Mouse (Mus musculus) lung, embryonic 16.5 days (tissue): ENCODE measurements at regions not wholly inside any gene's neighbourhood (a gene's known extent, or its start where the extent isn't known, plus 50 kb on each side); places are given as distances from the start of the nearest gene placed in this dataset.

Experiments
- ATAC-seq: fragments of 200-750 bp; cut with Nextera tagmentation; 2 replicates; pipeline ENCODE4 v1.8.0; 2017; ENCODE audit warnings: low read depth, mild to moderate bottlenecking, moderate library complexity
- H3K27ac ChIP-seq: fragments of 300-500 bp; sonication (generic); 2 replicates; pipeline ENCODE4 v1.5.1; 2014; ENCODE audit warnings: mild to moderate bottlenecking, control low read depth, low read length
- H3K27me3 ChIP-seq: fragments of 300-500 bp; sonication (generic); 2 replicates; pipeline ENCODE4 v1.6.1; 2014; ENCODE audit warnings: low read depth, low read length, mixed read lengths; ENCODE audit not compliant: control insufficient read depth, insufficient read depth
- H3K36me3 ChIP-seq: fragments of 300-500 bp; sonication (generic); 2 replicates; pipeline ENCODE4 v1.6.1; 2014; ENCODE audit warnings: low read length; ENCODE audit not compliant: control insufficient read depth, insufficient read depth
- H3K4me1 ChIP-seq: fragments of 300-500 bp; sonication (generic); replicated peaks from 2 replicates; pipeline ENCODE4 v1.6.1; 2014; ENCODE audit warnings: low read length, mixed read lengths; ENCODE audit not compliant: control insufficient read depth, insufficient read depth
- H3K4me2 ChIP-seq: fragments of 300-500 bp; sonication (generic); 2 replicates; pipeline ENCODE4 v1.6.1; 2014; ENCODE audit warnings: low read depth, low read length, control low read depth
- H3K4me3 ChIP-seq: fragments of 300-500 bp; sonication (generic); 2 replicates; pipeline ENCODE4 v1.5.1; 2014; ENCODE audit warnings: mild to moderate bottlenecking, low read length, control low read depth
- H3K9ac ChIP-seq: fragments of 300-500 bp; sonication (generic); 2 replicates; pipeline ENCODE4 v1.6.1; 2014; ENCODE audit warnings: low read length, control low read depth
- H3K9me3 ChIP-seq: fragments of 300-500 bp; sonication (generic); 2 replicates; pipeline ENCODE4 v1.6.1; 2016; ENCODE audit warnings: low read length; ENCODE audit not compliant: control insufficient read depth
- WGBS: fragments of 180-500 bp; shearing (Covaris S2); extraction: QIAGEN DNeasy Blood & Tissue Kit; methylation state at CpG from one replicate; pipeline ENCODE4 v1.1.7; 2014; 5-methylcytosine and 5-hydroxymethylcytosine counted together

DNA sequence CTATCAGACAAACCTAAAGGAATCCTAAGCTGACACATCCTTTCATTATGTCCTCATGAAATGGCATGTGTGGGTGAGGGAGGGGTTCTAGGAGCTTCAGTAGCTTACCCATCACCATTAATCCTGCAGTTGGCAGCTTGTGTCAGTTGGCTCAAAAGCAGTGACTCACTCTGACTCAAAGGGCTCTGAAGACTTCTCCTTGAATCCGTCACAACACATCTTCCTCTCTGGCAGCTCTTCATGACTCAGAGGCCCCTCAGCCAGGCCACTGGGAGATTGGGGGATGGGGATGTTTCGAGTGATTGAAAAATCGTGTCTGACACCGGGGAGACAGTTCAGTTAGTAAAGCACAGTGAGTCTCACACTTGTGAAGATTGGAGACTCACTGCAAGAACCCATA lies 90.2 kb upstream of the Irf2bp2 start:
- H3K27me3 ChIP-seq: no peaks in the 10 kb centered on the region
- no peaks in the 10 kb centered on the region for H3K9me3 ChIP-seq
- H3K4me3 ChIP-seq: no peak overlapping the region
- H3K4me2 ChIP-seq: no peak overlapping the region
- H3K27ac ChIP-seq: no peak overlapping the region
- peak; percentile 20; the same call in 1 of the 2 replicates for ATAC-seq
- 53% methylated on average over 4 of the region's 4 CpGs for WGBS
- H3K36me3 ChIP-seq: no peaks in the 10 kb centered on the region
- H3K4me1 ChIP-seq: peaks cover 12% of the 10 kb centered on the region; the same call in 1 of the 2 replicates
- no peak overlapping the region for H3K9ac ChIP-seq

DNA sequence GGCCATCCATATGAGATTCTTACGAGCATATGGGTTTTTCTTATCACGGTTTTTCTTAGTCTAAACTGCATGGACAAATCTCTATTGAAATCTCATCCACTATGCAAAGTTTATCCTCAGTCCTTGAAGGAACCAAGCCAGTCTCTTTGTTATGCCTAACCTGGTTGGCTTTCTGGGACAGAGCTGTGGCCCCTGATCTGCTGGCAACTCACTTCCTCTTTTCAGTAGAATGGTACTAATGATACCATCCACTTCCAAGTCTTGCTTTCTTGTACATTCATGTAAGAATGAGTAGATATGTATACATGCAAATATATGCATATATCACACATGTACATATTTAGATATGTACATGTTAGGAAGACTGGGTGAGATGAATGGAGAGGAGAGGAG lies 89.8 kb upstream of the Irf2bp2 start:
- no peaks in the 10 kb centered on the region for H3K36me3 ChIP-seq
- H3K9ac ChIP-seq: no peak overlapping the region
- no peaks in the 10 kb centered on the region for H3K9me3 ChIP-seq
- no peak for ATAC-seq
- no peak overlapping the region for H3K27ac ChIP-seq
- 86% methylated on average over 2 of the region's 2 CpGs for WGBS
- H3K4me3 ChIP-seq: no peak overlapping the region
- H3K4me2 ChIP-seq: no peak overlapping the region
- peaks cover 12% of the 10 kb centered on the region; the same call in 1 of the 2 replicates for H3K4me1 ChIP-seq
- no peaks in the 10 kb centered on the region for H3K27me3 ChIP-seq

DNA sequence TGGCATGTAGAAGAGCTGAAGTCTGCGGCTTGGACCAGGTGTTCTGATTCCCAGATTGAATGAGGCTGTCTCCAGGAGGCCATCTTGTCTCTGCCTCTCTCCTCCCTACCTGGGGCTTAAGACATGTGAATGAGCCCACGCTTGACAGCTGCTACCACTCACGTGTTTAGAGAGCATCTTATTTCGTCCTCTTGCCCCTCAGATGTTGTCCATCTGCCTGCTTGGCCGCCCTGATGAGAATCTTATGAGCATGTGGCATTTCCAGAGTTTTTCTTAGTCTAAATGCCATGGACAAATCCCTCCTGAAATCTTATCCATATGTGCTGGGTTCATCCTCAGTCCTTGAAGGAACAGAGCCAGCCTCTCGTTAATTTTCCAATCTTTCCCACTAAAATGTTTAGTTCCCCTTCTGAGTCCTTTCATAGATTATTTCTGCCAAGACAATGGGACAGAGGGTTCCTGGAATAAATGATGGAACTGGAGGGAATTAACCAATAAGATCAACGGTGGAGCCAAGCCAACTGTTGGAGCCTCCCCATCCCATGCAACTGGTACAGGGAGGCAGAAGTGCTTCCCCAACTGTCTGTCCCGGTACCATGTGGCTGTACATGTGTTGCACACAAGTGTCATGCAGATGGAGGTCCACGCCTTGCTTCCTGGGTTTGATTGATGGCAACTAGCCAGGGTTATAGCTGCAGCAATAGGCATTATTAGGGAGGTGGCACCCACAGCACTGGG lies 89.2 kb upstream of the Irf2bp2 start:
- ATAC-seq: no peak
- 82% methylated on average over 9 of the region's 9 CpGs for WGBS
- Histone ChIP-seq H3K4me1 (peaks cover 12% of the 10 kb centered on the region; the same call in 1 of the 2 replicates), H3K27ac (peak overlapping the region; percentile 54), H3K36me3 (no peaks in the 10 kb centered on the region), H3K4me2 (no peak overlapping the region), H3K27me3 (no peaks in the 10 kb centered on the region), H3K9ac (no peak overlapping the region), H3K9me3 (no peaks in the 10 kb centered on the region), H3K4me3 (no peak overlapping the region)

DNA sequence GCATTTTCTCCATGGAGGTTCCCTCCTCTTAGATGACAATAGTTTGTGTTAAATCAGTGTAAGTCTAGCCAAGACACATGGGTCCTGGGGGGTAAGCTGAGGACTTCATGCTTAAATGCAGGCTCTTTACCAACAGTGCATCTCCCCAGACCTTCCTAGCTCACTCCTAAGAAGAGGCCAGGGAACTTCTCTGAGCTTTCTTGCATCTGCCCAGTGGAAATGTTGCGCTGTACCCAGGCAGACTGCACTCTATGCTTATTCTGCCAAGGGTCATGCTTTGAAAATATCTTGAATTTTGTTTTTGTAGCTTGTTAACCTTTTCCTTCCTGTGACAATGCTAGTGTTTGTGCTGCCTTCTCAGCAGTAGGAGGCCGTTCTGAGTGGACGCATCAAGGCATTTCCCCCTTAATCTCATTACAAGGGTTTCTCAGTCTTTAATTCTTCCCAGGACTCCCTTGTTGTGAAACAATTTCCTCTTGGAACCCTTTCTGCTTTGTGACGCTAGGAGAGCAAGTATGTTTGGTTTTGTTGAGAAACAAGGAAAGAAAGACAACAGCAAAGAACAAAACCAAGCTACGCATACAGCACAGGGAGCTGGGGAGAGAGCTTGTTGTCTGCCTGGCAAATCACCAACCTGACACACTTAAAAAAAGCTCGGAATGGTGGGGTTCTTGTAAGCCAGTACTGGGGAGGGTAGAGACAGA lies 88.3 kb upstream of the Irf2bp2 start:
- Histone ChIP-seq H3K27me3 (no peaks in the 10 kb centered on the region), H3K4me1 (peaks cover 12% of the 10 kb centered on the region; the same call in 1 of the 2 replicates), H3K27ac (peak overlapping the region; percentile 54), H3K36me3 (no peaks in the 10 kb centered on the region), H3K9me3 (no peaks in the 10 kb centered on the region), H3K4me3 (no peak overlapping the region), H3K4me2 (no peak overlapping the region), H3K9ac (no peak overlapping the region; the same call in 1 of the 2 replicates)
- peak; percentile 59; the same call in 1 of the 2 replicates for ATAC-seq
- WGBS: 55% methylated on average over 6 of the region's 6 CpGs

DNA sequence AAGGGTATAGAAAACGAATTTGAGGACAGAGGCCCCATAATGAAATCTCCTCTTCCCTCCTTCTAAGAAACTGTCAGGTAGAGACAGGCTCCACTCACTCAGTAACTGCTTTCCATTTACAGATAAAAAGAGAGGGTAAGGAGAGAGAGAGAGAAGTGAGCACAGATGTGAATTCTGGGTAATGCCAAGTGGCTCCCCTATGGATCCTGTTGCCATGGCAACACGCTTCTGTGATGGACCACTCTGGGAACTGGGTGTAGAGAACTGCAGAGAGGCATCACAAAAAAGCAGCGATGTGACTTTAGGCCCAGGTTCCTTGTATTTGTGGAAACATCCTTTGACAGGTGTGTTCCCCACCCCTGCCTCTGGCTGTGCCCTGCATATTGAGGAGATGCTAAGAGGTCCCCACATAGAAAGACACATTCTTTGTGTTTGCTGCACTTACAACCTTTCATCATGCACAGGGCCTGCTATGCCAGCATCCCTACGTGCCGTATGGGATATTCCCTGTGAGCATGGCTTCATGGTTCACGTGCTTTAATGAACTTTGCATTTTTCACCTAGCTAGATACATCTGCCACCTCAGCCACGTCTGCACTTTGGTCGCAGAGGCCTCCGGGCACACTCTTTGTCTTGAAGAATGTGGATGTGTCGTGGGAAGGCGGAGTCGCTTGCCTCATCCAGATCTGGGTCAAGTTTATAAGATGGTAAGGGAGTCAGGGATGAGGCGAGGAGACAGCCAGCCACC lies 84.4 kb upstream of the Irf2bp2 start:
- Histone ChIP-seq H3K27me3 (no peaks in the 10 kb centered on the region), H3K36me3 (no peaks in the 10 kb centered on the region), H3K9ac (no peak overlapping the region), H3K4me3 (no peak overlapping the region), H3K4me1 (peaks cover 3% of the 10 kb centered on the region; the same call in 1 of the 2 replicates), H3K27ac (no peak overlapping the region), H3K4me2 (no peak overlapping the region), H3K9me3 (no peaks in the 10 kb centered on the region)
- WGBS: 72% methylated on average over 13 of the region's 13 CpGs
- ATAC-seq: no peak

DNA sequence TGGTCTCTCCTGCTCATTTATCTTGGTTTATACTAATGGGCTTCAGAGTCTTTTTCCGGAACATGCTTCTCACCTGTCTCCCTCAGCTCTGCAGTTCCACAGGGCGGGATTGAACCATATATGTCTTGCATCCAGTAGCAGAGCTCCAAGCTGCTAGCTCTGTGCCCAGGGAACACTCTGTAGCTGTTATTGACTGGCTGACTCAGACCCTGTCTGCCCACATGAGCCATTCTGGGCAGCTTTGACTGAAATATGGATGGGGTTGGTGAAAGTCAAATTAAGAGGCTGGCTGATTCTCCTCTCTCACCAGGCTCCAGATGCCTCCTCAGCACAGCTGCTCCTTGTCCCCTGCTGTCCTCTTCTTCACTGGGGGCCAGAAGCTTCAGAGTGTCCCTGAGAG lies 81.4 kb upstream of the Irf2bp2 start:
- no peaks in the 10 kb centered on the region for H3K4me1 ChIP-seq
- H3K27ac ChIP-seq: no peak overlapping the region
- no peak overlapping the region for H3K9ac ChIP-seq
- ATAC-seq: no peak
- no peak overlapping the region for H3K4me3 ChIP-seq
- no peak overlapping the region for H3K4me2 ChIP-seq
- H3K9me3 ChIP-seq: no peaks in the 10 kb centered on the region
- no peaks in the 10 kb centered on the region for H3K36me3 ChIP-seq
- 98% methylated on average over 2 of the region's 2 CpGs for WGBS
- no peaks in the 10 kb centered on the region for H3K27me3 ChIP-seq

DNA sequence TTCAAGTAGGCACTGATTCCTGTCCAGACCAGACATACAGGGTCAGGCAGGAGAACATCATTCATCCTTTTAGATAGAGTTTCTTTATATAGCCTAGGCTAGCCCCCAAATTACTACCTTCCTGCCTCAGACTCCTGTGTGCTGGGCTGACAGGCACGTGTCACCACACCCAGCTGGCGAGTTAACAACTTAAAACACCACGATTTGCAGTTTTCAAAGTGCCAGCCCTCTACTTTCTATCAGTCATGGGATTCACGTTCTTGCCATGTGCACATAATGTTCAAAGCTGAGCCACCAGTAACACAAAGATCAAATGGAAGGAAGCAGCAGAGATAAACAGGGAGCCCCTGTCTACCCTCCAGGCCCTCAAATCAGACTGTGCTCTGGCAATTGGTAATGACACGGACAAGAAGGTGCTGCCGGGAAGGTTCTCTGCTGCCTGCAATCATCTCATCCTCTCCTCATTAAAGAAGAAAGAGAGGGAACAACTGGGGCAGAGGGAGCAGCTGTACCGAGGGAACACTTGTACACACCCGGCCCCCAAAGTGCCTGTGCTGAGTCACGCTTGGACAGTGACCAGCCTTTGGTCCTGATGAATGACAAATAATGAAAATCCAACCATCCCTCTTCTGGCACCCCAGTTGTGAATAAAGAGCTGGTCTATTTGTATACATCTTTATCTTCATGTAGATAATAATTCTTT lies 79.4 kb upstream of the Irf2bp2 start:
- 42% methylated on average over 9 of the region's 9 CpGs for WGBS
- Histone ChIP-seq H3K4me2 (no peak overlapping the region), H3K27ac (no peak overlapping the region), H3K9ac (no peak overlapping the region), H3K4me3 (no peak overlapping the region), H3K27me3 (no peaks in the 10 kb centered on the region), H3K36me3 (no peaks in the 10 kb centered on the region), H3K9me3 (no peaks in the 10 kb centered on the region), H3K4me1 (peaks cover 13% of the 10 kb centered on the region)
- ATAC-seq: no peak

DNA sequence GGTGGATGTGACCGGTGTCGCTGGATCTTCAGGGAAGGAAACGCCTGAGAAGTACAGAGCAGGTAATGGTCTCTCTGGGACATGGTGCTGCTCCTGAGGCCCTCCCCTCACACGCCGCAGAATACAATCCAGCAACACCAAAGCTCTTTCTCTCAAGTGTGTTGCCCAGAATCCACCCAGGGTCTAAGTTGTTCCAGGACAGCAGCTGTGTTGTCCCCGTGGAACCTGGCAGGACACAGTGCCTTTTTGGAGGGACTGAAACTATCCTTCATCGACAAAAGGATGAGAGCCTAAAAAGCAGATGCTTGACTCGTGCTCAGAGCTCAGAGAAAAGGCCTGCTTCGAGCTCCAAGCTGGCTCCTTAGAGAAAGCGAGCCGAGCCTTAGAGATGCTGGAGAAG lies 77.8 kb upstream of the Irf2bp2 start:
- no peak overlapping the region for H3K4me3 ChIP-seq
- ATAC-seq: no peak
- no peaks in the 10 kb centered on the region for H3K9me3 ChIP-seq
- 89% methylated on average over 11 of the region's 11 CpGs for WGBS
- no peaks in the 10 kb centered on the region for H3K36me3 ChIP-seq
- no peak overlapping the region for H3K9ac ChIP-seq
- no peak overlapping the region for H3K4me2 ChIP-seq
- H3K4me1 ChIP-seq: peaks cover 28% of the 10 kb centered on the region
- H3K27ac ChIP-seq: no peak overlapping the region
- H3K27me3 ChIP-seq: no peaks in the 10 kb centered on the region
